Mouse (Mus musculus): ENCODE results near the gene Lrrc8c. TPM values are rescaled to one million over a fixed set of nuclear protein-coding genes. Genes with fewer than 3 reads are reported as not detected.
A peak's percentile ranks its signal among the peaks of the same experiment; 100 is the strongest.

Gene Lrrc8c
- polyA plus RNA-seq, 1 experiment from 2014 or later: 15.5 TPM

DNA sequence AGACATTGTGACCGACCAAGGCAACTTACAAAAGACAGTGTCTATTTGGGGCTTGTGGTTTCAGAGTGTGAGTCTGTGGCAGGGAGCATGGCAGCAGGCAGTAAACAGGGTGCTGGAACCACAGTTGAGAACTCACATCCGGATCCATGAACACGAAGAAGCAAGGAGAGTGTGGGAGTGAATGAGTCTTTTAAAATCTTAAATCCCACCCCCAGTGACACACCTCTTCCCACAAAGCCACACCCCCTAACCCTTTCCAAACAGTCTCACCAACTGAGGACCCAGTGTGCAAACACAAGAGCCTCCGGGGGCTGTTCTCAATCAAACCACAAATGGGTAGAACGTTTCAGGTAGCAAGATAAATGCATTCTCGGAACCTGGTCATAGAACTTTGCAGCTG lies 37.1 kb downstream of the Lrrc8c start:
- no peaks in the 10 kb centered on the region for H3K27me3 ChIP-seq
- 0 out of 2 replicates have a peak, but pooled peaks cover 4% of the 10 kb centered on the region for H3K4me1 ChIP-seq (replicated peaks)
- no peak overlapping the region for H3K4me3 ChIP-seq (replicated peaks)
- H3K4me2 ChIP-seq: no peak overlapping the region
- H3K36me3 ChIP-seq (replicated peaks): peaks cover 18% of the 10 kb centered on the region; the same call in 1 of the 2 replicates
- WGBS (ENCODE audit: insufficient replicate concordance): 70% methylated on average over 6 of the region's 6 CpGs
- H3K9me3 ChIP-seq (replicated peaks): no peaks in the 10 kb centered on the region
- no peak overlapping the region for H3K9ac ChIP-seq
- no peak overlapping the region for H3K27ac ChIP-seq (replicated peaks)
- no peak for ATAC-seq (ENCODE audit: insufficient read depth)

DNA sequence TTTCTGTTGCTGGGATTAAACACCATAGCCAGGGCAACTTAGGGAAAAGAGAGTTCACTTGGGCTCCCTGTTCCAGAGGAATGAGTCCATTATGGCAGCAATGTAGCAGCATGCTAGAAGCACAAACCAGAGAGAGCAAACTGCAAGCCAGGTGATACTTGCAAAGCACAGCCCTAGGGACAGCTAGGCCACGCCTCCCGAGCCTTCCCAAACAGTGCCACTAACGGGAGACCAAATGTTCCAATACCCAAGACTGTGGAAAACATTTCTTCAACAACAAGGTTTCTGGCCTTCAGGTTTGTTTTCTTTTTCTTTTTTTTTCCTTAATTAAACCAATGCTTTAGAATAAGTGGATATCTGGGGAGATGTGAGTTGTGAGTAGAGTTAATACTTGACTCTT lies 38.2 kb downstream of the Lrrc8c start:
- no peak overlapping the region for H3K9ac ChIP-seq
- peaks cover 4% of the 10 kb centered on the region; the same call in 1 of the 2 replicates for H3K4me1 ChIP-seq (replicated peaks)
- no peak overlapping the region for H3K4me2 ChIP-seq
- 86% methylated on average over 3 of the region's 3 CpGs for WGBS (ENCODE audit: insufficient replicate concordance)
- H3K36me3 ChIP-seq (replicated peaks): peaks cover 18% of the 10 kb centered on the region; the same call in 1 of the 2 replicates
- no peak overlapping the region for H3K27ac ChIP-seq (replicated peaks)
- no peak for ATAC-seq (ENCODE audit: insufficient read depth)
- H3K4me3 ChIP-seq (replicated peaks): no peak overlapping the region
- no peaks in the 10 kb centered on the region for H3K27me3 ChIP-seq
- no peaks in the 10 kb centered on the region for H3K9me3 ChIP-seq (replicated peaks)

DNA sequence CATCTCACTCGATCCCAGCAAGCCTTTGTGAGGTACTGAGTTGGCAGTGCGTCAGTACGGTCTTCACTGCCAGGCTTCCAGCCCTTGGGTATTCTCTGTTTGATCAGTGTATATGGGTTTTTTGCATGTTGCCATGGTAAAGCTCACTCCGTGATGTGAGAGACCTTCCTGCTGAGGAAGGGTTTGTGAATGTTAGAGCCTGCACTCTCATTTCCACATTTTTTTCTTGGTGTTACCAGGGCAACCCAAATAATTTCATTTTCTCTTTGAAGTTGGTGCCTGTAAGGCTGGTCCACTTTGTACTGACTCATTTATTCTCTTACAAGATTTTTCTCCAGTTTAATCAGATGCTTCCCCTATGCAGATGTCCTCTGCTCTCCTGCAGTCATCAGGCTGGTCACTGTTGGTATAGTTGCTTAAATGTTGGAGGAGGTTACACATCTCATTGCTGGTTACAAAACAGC lies 38.6 kb downstream of the Lrrc8c start:
- 79% methylated on average over 4 of the region's 4 CpGs for WGBS (ENCODE audit: insufficient replicate concordance)
- no peak for ATAC-seq (ENCODE audit: insufficient read depth)

GRCm38 (mm10) chr5:105558517-105558916 lies 39.3 kb downstream of the Lrrc8c start:
- H3K4me2 ChIP-seq: no peak overlapping the region
- no peak for ATAC-seq (ENCODE audit: insufficient read depth)
- H3K9me3 ChIP-seq (replicated peaks): no peaks in the 10 kb centered on the region
- H3K4me1 ChIP-seq (replicated peaks): peaks cover 7% of the 10 kb centered on the region; the same call in 1 of the 2 replicates
- no peak overlapping the region for H3K9ac ChIP-seq
- WGBS (ENCODE audit: insufficient replicate concordance): 77% methylated on average over 4 of the region's 4 CpGs
- peaks cover 18% of the 10 kb centered on the region; the same call in 1 of the 2 replicates for H3K36me3 ChIP-seq (replicated peaks)
- H3K4me3 ChIP-seq (replicated peaks): no peak overlapping the region
- H3K27ac ChIP-seq (replicated peaks): no peak overlapping the region
- H3K27me3 ChIP-seq: no peaks in the 10 kb centered on the region

More for the DNA sequence above, 38.6 kb downstream of the Lrrc8c start:
- H3K9ac ChIP-seq: no peak overlapping the region
- no peak overlapping the region for H3K4me3 ChIP-seq (replicated peaks)
- no peak overlapping the region for H3K27ac ChIP-seq (replicated peaks)
- peaks cover 18% of the 10 kb centered on the region; the same call in 1 of the 2 replicates for H3K36me3 ChIP-seq (replicated peaks)
- H3K4me1 ChIP-seq (replicated peaks): peaks cover 7% of the 10 kb centered on the region; the same call in 1 of the 2 replicates
- no peaks in the 10 kb centered on the region for H3K9me3 ChIP-seq (replicated peaks)
- no peaks in the 10 kb centered on the region for H3K27me3 ChIP-seq
- H3K4me2 ChIP-seq: no peak overlapping the region

DNA sequence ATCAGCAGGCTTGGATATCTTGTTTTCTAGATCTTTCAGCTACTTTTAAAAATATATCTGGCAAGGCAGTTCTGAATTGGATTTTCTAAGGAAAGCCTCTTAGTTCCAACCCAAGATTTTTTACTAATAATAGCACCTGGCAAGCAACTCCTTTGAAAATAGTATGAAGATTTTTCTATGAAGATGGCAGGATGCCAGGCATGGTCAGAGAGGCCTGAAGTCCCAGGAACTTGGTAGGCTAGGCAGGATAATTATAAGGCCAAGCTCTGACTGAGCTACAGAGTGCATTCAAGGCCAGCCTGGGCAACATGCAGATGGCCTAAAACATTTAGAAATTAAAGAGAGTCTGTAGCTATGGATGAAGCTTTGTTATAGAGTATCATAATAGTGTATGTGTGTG lies 42.7 kb downstream of the Lrrc8c start:
- Histone ChIP-seq H3K9ac (no peak overlapping the region), H3K4me2 (no peak overlapping the region), H3K27ac (replicated peaks) (peak overlapping the region; percentile 46), H3K27me3 (no peaks in the 10 kb centered on the region), H3K9me3 (replicated peaks) (no peaks in the 10 kb centered on the region), H3K4me1 (replicated peaks) (peaks cover 39% of the 10 kb centered on the region), H3K36me3 (replicated peaks) (peaks cover 11% of the 10 kb centered on the region; the same call in 1 of the 2 replicates), H3K4me3 (replicated peaks) (no peak overlapping the region)
- ATAC-seq (ENCODE audit: insufficient read depth): no peak

GRCm38 (mm10) chr5:105564761-105565160 lies 45.6 kb downstream of the Lrrc8c start:
- Histone ChIP-seq H3K4me2 (peak overlapping the region; percentile 56; the same call in 1 of the 2 replicates), H3K36me3 (replicated peaks) (peaks cover 8% of the 10 kb centered on the region; the same call in 1 of the 2 replicates), H3K4me3 (replicated peaks) (no peak overlapping the region), H3K27ac (replicated peaks) (peak overlapping the region; percentile 97), H3K9me3 (replicated peaks) (no peaks in the 10 kb centered on the region), H3K9ac (peak overlapping the region; percentile 42; the same call in 1 of the 2 replicates), H3K4me1 (replicated peaks) (peaks cover 61% of the 10 kb centered on the region), H3K27me3 (no peaks in the 10 kb centered on the region)
- WGBS (ENCODE audit: insufficient replicate concordance): 40% methylated on average over 4 of the region's 4 CpGs
- 0 out of 2 replicates have a peak, but pooled peaks have one; percentile 24 for ATAC-seq (ENCODE audit: insufficient read depth)

GRCm38 (mm10) chr5:105565824-105566223 lies 46.6 kb downstream of the Lrrc8c start:
- Histone ChIP-seq H3K4me2 (peak overlapping the region; percentile 56), H3K9ac (peak overlapping the region; percentile 50)

GRCm38 (mm10) chr5:105566852-105567412 lies 47.7 kb downstream of the Lrrc8c start:
- H3K4me1 ChIP-seq (replicated peaks): peaks cover 61% of the 10 kb centered on the region
- H3K27me3 ChIP-seq: no peaks in the 10 kb centered on the region
- no peak overlapping the region for H3K4me3 ChIP-seq (replicated peaks)
- H3K36me3 ChIP-seq (replicated peaks): no peaks in the 10 kb centered on the region; the same call in 1 of the 2 replicates
- 72% methylated on average over 7 of the region's 7 CpGs for WGBS (ENCODE audit: insufficient replicate concordance)
- no peak for ATAC-seq (ENCODE audit: insufficient read depth)
- H3K9me3 ChIP-seq (replicated peaks): no peaks in the 10 kb centered on the region
- H3K9ac ChIP-seq: no peak overlapping the region
- no peak overlapping the region for H3K4me2 ChIP-seq
- H3K27ac ChIP-seq (replicated peaks): peak overlapping the region; percentile 97

More at GRCm38 (mm10) chr5:105565824-105566223, 46.6 kb downstream of the Lrrc8c start:
- H3K4me1 ChIP-seq (replicated peaks): peaks cover 61% of the 10 kb centered on the region
- H3K36me3 ChIP-seq (replicated peaks): peaks cover 1% of the 10 kb centered on the region; the same call in 1 of the 2 replicates
- H3K9me3 ChIP-seq (replicated peaks): no peaks in the 10 kb centered on the region
- H3K4me3 ChIP-seq (replicated peaks): peak overlapping the region; percentile 19; the same call in 1 of the 2 replicates
- ATAC-seq (ENCODE audit: insufficient read depth): peak; percentile 99
- H3K27ac ChIP-seq (replicated peaks): peak overlapping the region; percentile 97
- no peaks in the 10 kb centered on the region for H3K27me3 ChIP-seq
- 16% methylated on average over 4 of the region's 4 CpGs for WGBS (ENCODE audit: insufficient replicate concordance)

DNA sequence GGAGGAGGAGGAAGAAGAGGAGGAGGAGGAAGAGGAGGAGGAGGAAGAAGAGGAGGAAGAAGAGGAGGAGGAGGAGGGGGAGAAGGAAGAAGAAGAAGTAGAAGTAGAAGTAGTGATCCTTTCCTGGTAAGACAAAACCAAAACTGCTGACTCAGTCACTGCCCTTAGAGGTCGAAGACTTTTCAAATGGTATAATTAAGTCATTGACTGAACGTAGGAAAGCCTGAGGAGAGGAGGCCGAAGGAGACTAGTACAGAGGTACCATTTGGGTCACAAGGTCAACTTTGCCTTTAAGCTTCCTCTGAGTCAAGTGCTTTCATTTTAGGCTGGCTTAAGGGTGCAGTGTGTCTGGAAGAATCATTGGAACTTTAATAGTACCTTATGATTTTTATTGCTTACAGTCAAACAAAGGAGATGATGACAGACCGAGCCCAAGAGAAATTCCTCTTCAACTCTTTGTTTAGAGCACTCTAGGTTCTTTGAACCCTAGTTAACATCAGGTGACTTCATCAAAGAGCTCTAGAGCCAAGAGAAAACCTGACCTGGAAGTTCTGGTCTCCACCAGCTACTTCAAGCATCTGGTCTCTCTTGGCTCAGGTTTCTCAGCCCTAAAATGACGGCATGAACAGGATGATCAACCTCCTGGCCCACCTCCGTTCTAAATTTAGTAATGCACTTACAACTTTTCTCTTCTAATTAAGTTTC lies 49.0 kb downstream of the Lrrc8c start:
- peaks cover 66% of the 10 kb centered on the region for H3K4me1 ChIP-seq (replicated peaks)
- 78% methylated on average over 6 of the region's 6 CpGs for WGBS (ENCODE audit: insufficient replicate concordance)
- H3K9me3 ChIP-seq (replicated peaks): no peaks in the 10 kb centered on the region
- no peaks in the 10 kb centered on the region for H3K27me3 ChIP-seq
- H3K4me2 ChIP-seq: no peak overlapping the region
- H3K9ac ChIP-seq: no peak overlapping the region
- no peaks in the 10 kb centered on the region; the same call in 1 of the 2 replicates for H3K36me3 ChIP-seq (replicated peaks)
- H3K27ac ChIP-seq (replicated peaks): peak overlapping the region; percentile 59
- no peak for ATAC-seq (ENCODE audit: insufficient read depth)
- H3K4me3 ChIP-seq (replicated peaks): no peak overlapping the region

DNA sequence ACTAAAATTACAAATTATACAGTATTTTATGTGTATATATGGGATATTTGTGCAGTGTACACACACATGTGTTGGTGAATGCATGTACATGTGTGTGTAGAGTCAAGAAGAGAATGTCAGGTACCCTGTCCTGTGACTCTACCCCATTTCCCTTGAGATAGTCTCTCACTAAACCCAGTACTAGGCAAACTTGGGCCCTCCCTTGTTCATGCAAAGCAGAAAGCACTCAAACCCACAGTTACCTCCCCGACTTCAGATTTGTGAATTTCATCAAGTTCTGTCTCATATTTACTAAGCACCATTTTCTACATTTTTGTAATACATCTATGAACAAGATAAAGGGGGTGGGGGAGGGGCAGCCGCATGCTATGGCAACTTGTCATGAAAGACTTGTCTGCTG lies 50.0 kb downstream of the Lrrc8c start:
- H3K9me3 ChIP-seq (replicated peaks): no peaks in the 10 kb centered on the region
- 0 out of 2 replicates have a peak overlapping the region, but pooled peaks have one; percentile 17 for H3K27ac ChIP-seq (replicated peaks)
- no peak overlapping the region for H3K4me2 ChIP-seq

DNA sequence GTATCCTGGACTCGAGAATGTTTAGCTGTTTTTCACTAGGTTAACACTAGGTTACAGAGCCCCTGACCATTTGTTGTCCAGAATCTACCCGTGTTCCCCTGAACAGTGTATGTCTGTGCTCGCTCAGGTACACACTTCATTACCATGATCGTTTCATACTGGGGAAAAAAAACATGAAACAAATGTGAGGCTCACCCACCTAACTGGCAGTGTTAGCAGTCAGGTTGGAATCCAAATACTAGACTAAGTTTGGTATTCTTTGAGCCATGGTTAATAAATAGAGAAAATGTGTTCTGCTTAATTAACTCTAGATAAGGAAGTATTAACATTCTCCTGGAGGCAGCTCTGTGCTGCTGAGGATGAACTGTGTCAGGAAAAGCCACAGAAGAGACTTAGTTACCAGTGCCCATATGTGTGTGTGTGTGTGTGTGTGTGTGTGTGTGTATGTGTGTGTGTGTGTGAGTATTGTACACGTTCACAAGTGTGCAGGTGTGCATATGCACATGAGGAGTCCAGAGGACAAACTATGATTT lies 53.0 kb downstream of the Lrrc8c start:
- no peak overlapping the region for H3K9ac ChIP-seq
- ATAC-seq (ENCODE audit: insufficient read depth): no peak
- 0 out of 2 replicates have a peak overlapping the region, but pooled peaks have one; percentile 5 for H3K27ac ChIP-seq (replicated peaks)
- H3K4me1 ChIP-seq (replicated peaks): peaks cover 59% of the 10 kb centered on the region
- H3K4me3 ChIP-seq (replicated peaks): no peak overlapping the region
- H3K36me3 ChIP-seq (replicated peaks): no peaks in the 10 kb centered on the region; the same call in 1 of the 2 replicates
- H3K4me2 ChIP-seq: no peak overlapping the region
- WGBS (ENCODE audit: insufficient replicate concordance): 78% methylated on average over 5 of the region's 5 CpGs
- no peaks in the 10 kb centered on the region for H3K27me3 ChIP-seq
- H3K9me3 ChIP-seq (replicated peaks): no peaks in the 10 kb centered on the region

More for the DNA sequence above, 50.0 kb downstream of the Lrrc8c start:
- Histone ChIP-seq H3K4me3 (replicated peaks) (no peak overlapping the region), H3K27me3 (no peaks in the 10 kb centered on the region), H3K4me1 (replicated peaks) (peaks cover 62% of the 10 kb centered on the region), H3K9ac (no peak overlapping the region), H3K36me3 (replicated peaks) (no peaks in the 10 kb centered on the region; the same call in 1 of the 2 replicates)
- no peak for ATAC-seq (ENCODE audit: insufficient read depth)
- 73% methylated on average over 2 of the region's 2 CpGs for WGBS (ENCODE audit: insufficient replicate concordance)

Measured in liver, embryonic 15.5 days (tissue).